Mouse (Mus musculus): ENCODE results near the gene Efcab14.

- no peak for TF ChIP-seq CTCF (IDR thresholded peaks at IDR 0.05; ENCODE audit: low read depth, low read length)
- no peak for TF ChIP-seq GATA1 (IDR thresholded peaks at IDR 0.05; ENCODE audit: borderline replicate concordance, low read length)
- TF ChIP-seq POLR2AphosphoS5 (IDR thresholded peaks at IDR 0.05; ENCODE audit: insufficient replicate concordance, low read depth, low read length): no peak
These were observed 62.4 kb downstream of the Efcab14 start for GRCm38 (mm10) chr4:115799981-115800380.

Data from G1E (cell line).